Mouse (Mus musculus): Measurements from ENCODE around the gene Daam1. TPM values are rescaled to one million over a fixed set of nuclear protein-coding genes. Genes with fewer than 3 reads are reported as not detected.

Daam1 gene
- polyA plus RNA-seq (2014; fragmentation: Illumina TruSeq; extraction: RNeasy Lipid Tissue Mini Kit (QIAGEN cat#74804); ENCODE audit: low read depth, low replicate concordance): 30.3 TPM

DNA sequence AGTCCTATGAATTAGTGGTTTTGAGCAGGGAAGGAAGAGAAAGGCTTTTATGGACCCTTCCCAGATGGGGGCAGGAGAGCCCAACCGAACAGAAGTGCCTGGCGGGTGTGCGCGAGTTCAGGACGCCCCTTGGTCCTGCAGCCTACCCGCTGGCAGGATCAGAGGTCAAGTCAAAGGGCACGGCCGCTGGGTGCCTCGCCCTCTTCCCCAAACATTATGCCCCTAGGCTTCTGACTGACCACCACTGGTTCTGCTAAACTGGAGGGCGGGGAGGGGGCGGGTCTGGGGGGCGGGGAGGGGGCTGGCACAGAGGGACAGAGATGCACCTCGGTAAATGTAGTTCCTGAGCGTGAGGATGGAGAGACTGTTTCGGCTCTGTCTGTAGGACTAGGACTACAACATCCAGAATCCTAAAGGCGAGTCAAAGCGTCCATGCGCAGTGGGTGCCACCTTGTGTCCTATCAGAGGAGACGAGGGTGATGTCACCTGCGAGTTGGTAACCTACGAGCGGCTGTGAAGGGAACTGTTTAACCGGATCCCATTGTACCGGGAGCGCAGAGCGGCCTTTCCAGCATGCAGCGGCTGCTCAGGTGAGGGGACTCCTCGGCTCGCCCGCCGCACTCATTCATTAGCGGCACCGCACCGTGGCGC, at the start of gene Daam1:
Gene Daam1 (plus strand): TSS at position 472 of the 651 bp plus-strand sequence.

Other genes starting within 250 kb of the Daam1 start
- 7.8 TPM for gene Gpr135, start 240.0 kb downstream of the Daam1 start, polyA plus RNA-seq (2014; fragmentation: Illumina TruSeq; extraction: RNeasy Lipid Tissue Mini Kit (QIAGEN cat#74804); ENCODE audit: low read depth, low replicate concordance)